Mouse (Mus musculus): Measurements from ENCODE around the gene a.
A peak's percentile ranks its signal among the peaks of the same experiment; 100 is the strongest.
"Not testable (repeated sequence)": the region's sequence is repeated elsewhere in the genome, so short reads cannot be mapped to it uniquely, and the experiment has no call there.

The a gene

GRCm38 (mm10) chr2:154971919-154972692, 180.9 kb downstream of the a start:
- DNase-seq (ENCODE audit: low read depth in 1 of 2, low spot score in 2 of 2) = no peak

DNA sequence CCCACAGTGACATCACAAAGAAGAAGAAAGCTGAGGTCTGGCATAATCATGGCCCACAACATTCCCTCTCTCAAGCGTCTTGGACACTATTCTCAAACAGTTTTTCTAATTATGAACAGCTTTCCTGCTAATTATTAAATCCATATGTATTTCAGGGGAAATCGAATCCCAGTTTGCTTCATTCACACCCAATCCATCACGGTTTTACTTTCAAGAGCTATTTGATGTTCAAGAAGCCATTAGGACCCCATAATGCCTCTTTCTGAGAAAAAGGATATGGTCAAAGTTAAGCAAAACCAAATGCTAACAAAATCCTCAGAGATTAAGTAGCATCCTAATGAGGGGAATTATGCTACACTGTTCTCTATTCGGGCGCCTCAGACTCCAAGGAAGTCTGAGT, 181.8 kb downstream of the a start:
- DNase-seq (ENCODE audit: low read depth in 1 of 2, low spot score in 2 of 2) = no peak

- DNase-seq (ENCODE audit: low read depth in 1 of 2, low spot score in 2 of 2) = no peak
These were observed 195.4 kb downstream of the a start for GRCm38 (mm10) chr2:154986609-154987008.

DNA sequence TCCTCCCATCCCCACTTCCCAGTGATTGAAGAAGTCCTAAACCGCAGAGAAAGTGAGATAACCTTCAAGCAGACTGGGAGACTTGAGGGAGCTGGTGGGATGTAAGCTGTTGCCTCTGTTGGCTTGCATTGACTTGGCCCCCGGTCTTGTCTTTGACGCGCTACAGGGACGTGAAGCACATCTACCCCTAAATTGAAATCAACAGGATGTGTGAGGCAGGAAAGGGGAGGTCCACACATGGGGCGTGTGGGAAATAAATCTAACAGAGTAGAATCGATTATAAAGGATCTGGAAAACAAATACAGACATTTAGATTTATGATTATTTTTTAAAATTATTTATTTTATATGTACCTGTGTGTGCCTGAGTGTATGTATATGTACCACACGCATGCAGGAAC, 200.2 kb downstream of the a start:
- DNase-seq (ENCODE audit: low read depth in 1 of 2, low spot score in 2 of 2) = no peak

DNA sequence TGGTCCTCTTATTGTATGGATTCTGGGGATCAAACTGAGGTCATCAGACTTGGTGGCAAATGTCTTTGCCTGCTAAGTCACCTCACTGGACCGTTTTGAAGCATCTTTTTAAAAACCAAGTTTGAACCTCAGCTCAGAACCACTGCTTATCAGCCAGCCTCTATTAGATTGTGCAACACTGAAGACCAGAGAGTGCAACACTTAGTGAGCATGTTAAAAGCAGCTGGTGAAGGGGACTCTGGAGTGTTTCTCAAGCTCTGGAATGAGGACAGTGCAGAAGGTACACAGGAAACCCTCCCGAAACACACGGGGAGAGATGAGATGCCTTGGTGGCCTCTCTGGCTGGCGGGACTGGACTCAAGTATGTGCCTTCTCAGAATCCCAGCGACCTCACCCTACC, 200.9 kb downstream of the a start:
- DNase-seq (ENCODE audit: low read depth in 1 of 2, low spot score in 2 of 2) = no peak

GRCm38 (mm10) chr2:155005491-155005890, 214.3 kb downstream of the a start:
- DNase-seq (ENCODE audit: low read depth in 1 of 2, low spot score in 2 of 2) = no peak

GRCm38 (mm10) chr2:155011086-155011656, 220.0 kb downstream of the a start:
- peak in 1 of 2 experiments; percentile 4 for DNase-seq (ENCODE audit: low read depth in 1 of 2, low spot score in 2 of 2)

DNA sequence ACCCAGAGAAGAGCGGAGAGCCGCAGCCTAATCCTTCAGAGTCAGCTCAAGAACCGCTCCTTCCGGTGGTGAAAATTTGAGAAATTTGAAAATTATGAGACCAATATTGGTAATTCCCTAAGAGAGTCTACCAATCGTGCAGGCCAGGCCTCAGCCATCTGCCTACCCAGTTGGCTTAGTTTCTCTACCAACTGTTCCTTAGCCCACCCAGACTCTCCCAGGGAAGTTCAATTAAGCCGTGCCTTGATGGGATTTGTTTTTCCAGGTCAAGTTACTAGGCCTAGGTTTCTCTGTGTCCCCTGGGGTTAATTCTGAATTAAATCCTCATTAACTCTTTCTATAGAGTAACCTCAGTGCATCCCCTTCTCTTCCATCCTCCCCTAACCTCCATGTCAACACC, 221.8 kb downstream of the a start:
- DNase-seq (ENCODE audit: low read depth in 1 of 2, low spot score in 2 of 2) = no peak

DNA sequence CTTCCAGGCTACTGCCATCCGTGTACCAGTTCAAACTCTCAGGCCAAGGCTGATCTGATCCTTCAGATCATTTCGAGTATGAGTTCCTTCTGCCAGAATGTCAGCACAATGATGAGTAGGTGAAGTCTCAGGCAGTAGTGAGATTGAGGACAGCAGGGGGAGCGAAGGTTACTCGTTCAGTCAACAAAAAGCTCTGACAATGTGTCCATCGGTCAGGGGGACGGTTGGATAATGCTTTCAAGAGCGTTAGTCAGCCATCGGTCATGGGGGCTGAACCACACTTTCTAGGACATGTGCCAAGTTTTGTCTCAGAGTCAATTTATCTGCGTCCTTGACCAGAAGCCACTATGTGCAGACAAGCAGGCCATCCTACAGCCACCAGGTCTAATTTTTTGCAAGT, 225.5 kb downstream of the a start:
- not testable (repeated sequence) for DNase-seq (ENCODE audit: low read depth in 1 of 2, low spot score in 2 of 2)

DNA sequence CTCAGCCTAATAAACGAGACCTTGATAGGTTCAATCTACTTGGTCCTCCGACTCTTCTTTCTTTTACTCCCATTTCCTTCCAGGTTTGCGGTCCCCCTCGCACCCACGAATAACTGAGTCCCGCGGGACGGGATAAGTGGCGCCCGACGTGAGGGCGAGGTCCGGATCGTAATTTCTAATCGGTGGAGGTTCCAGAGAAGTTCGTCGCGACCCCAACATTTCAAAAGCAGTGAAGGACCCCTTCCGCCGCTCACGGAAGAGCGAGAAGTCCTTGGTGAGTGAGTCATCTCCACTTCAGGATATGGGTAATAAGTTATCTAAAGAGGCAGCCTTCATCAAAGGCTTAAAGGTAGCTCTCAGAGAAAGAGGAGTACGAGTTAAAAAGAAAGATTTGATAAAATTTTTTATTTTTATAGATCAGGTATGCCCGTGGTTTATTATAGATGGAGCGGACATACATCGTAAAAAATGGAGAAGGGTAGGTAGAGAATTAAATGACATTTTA, 227.1 kb downstream of the a start, which contains the start of gene Gm14226:
Gene Gm14226, plus strand, starts transcription at position 16 of the 505 bp plus-strand sequence.
- DNase-seq (ENCODE audit: low read depth in 1 of 2, low spot score in 2 of 2) = not testable (repeated sequence)

DNA sequence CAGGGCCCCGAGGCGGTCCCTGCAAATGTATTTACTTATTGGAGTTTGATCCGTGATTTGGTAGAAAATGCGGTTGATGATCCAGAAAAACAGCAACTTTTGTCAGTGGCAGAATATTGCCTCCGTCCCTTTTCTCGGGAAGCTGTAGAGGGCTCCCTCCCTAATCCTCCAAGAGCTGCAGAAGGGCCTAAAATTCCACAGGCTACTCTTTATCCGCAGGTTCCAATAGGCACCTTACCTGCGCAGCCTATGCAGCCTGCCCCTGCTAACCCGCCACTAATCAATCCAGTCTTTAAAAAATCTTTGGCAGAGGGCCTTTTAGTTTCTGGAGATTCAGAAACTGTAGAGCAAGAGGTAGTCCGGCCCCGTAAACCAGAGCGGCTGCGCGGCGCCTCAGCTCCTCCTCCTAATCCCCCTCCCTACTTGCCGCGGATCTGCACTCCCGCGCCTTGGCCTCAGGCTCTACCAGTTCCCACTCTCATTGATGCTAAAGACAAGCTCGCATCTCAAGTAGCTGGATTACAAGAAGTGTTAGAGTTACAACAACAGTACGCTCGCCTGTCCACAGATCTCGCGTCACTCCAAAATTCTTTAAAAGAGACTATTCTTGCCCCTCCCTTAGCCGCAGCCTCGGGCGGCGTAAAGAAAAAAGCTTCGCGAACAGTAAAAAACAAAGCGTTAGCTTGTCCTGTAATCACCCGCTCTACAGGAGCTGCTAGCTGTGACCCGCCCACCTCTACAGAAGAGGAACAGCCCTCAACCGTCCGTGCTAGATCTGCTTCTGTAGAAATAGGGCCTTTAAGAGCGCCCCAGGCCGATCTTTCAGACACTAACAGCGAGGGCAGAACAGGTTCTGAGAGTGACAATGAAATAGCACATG, 227.8 kb downstream of the a start:
- DNase-seq (ENCODE audit: low read depth in 1 of 2, low spot score in 2 of 2) = peak; percentile 21 to 44

DNA sequence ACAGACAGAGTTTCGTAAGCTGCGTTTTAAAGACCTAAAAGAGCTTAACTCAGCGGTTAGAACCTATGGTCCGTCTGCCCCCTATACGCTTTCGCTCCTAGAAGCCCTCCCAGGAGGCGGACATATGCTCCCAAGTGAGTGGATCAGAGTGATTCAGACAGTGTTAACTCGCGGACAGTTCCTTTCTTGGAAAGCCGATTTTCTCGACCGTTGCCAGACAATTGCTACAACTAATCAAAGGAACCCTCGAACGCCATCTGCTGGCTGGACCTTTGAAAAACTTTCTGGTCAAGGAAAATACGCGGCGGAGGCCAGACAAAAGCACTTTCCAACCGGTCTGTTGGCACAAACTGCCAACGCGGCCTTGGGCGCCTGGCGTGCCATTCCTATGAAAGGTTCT, 228.5 kb downstream of the a start:
- peak; percentile 29 to 63 for DNase-seq (ENCODE audit: low read depth in 1 of 2, low spot score in 2 of 2)

GRCm38 (mm10) chr2:155020247-155020826, 229.1 kb downstream of the a start:
- not testable (repeated sequence) for DNase-seq (ENCODE audit: low read depth in 1 of 2, low spot score in 2 of 2)

DNA sequence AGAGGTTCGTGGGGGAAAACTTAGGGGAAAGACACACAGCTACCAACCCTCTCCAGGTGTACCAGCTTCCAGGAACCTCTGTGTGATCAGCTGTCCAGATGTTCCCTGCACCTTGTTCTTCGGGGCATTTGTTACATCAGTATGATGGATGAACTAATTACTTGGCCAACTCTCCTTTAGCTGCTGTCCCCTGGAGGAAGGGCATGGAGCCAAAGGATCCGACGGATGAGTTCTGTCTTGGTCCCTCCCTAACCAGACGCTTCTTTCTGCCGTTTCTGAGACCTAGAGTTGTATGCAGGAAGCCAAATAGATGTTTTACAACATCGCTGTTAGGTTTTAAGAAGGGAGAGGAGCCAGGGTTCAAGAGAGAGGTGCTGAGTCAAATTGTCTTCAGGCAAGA, 239.6 kb downstream of the a start:
- DNase-seq (ENCODE audit: low read depth in 1 of 2, low spot score in 2 of 2) = no peak

GRCm38 (mm10) chr2:155032938-155033710, 241.9 kb downstream of the a start:
- no peak for DNase-seq (ENCODE audit: low read depth in 1 of 2, low spot score in 2 of 2)

DNA sequence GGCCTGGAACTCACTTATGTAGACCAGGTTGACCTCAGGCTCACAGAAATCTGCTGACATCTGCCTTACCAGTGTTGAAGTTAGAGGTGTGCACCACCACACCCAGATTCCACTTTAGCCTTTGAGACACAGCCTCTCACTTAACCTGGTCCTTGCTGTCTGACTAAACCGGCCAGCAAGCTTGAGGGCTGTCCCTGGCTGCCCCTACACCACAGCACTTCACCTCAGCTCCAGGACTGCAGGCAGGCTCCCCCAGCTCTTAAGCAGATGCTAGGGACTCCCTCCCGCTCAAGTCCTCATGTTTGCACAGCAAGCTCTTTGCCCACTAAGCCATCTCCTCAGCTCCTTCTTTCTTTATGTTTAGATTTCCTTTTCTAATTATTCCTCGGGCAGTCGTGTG, 248.8 kb downstream of the a start:
- DNase-seq (ENCODE audit: low read depth in 1 of 2, low spot score in 2 of 2) = no peak

DNA sequence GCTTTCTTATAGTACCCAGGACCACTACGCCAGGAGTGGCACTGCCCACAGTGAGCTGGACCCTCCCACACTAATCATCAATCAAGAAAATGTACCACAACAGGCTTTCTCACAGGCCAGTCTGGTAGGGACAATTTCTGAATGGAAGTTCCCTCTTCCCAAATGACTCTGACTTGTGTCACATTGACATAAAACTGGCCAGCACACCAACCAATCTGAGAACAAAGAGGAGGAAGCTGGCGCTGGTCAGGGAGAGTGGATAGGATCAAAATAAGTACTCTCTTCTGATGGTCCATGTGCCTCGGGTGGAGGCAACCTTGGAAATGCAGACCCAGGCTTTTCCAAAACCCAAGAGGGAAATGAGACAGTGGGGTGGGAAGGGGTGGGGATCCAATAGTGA, 253.3 kb downstream of the a start:
- no peak for DNase-seq (ENCODE audit: low read depth in 1 of 2, low spot score in 2 of 2)

- no peak for DNase-seq (ENCODE audit: low read depth in 1 of 2, low spot score in 2 of 2)
These were observed 253.9 kb downstream of the a start for GRCm38 (mm10) chr2:155045075-155045474.

DNA sequence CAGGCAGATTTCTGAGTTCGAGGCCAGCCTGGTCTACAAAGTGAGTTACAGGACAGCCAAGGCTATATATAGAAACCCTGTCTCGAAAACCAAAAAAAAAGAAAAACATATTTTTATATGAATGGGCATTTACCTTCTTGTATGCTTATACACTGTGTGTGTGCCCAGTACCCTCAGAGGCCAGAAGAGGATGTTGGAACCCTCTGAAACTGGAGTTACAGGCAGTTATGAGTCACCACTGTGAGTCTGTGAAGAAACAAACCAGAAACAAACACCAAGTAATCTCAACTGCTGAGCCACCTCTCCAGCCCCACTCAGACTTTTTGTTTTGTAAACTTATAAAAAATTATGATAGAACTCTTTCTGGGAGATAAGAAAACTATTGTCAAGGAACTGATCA, 255.6 kb downstream of the a start:
- DNase-seq (ENCODE audit: low read depth in 1 of 2, low spot score in 2 of 2) = no peak

DNA sequence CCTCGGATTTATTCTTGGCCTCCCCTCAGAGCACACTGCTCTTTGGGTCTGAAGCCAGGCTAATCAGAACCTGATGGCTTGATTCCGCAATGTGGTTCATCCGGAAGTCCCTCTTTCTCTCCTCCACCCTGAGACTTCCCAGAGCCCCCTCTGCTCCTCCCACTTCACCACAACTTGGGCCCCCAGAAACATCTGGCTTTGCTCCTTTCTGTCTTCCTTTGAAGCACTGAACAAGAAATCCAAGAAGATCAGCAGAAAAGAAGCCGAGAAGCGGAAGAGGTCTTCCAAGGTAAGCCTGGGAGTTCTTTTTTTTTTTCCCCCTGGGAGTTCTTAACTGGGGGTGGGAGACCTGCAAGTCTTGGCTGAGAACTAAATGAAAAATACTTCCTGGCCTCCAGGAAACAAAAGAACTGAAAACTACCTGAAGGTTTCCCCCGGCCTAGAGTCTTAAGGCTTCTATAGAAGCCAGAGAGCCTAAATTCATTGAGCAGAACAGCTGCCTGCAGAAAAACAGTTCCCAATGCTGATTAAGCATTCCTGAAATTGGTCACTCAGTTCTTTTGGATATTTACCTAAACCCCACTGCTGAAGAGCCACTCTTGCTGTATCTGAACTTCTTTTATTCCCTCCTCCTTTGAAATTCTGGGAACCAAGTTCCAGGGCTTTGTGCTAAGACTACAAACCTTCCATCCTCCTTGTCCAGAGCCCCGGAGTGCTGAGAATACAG, 256.4 kb downstream of the a start:
- no peak for DNase-seq (ENCODE audit: low read depth in 1 of 2, low spot score in 2 of 2)

Data from monocyte, adult 2 months (primary cell).